Mouse (Mus musculus): Measurements from ENCODE around the gene Acss1.
A peak's percentile ranks its signal among the peaks of the same experiment; 100 is the strongest.

Acss1 gene

DNA sequence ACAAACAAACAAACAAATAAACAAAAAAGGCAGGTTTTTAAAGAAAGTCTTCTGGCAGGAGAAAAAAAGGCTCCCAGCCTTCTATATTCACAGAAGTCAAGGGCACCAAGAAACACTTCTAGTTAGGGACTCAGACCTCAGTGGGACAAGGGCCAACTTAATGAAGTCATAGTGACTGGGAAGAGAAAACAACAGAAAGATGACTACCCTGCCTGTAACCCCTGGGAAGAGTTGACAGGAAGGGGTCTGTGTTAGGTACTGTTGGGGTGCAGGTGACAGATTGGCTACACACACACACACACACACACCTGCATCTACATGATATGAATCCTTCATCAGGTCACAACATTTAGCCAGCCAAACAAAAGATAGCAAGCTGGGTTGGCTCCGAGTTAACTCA is 25.1 kb downstream of the Acss1 start:
- no peak for DNase-seq (ENCODE audit: low read depth, low spot score)

DNA sequence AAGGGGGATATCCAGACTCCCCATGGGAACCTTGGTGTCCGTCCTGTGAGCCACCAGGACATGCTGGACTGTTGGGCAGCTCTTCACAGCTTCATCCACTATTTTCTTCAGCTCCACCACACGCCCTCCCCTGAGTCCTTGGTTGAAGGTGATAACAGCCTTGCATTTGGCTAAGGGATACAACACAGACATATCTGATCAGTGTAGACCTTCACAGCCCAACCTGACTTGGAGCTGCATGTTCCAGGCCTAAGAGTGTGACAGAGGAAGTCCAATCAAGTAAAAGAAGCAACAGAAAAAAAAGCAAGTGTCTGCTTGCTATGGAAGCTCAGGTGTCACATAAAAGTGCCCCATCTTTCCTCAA is 29.9 kb downstream of the Acss1 start:
- DNase-seq (ENCODE audit: low read depth, low spot score), result peak; percentile 27

GRCm38 (mm10) chr2:150637702-150638369 is 30.5 kb downstream of the Acss1 start:
- peak; percentile 80 for DNase-seq (ENCODE audit: low read depth, low spot score)

GRCm38 (mm10) chr2:150635877-150636446 is 32.3 kb downstream of the Acss1 start:
- peak; percentile 47 for DNase-seq (ENCODE audit: low read depth, low spot score)

DNA sequence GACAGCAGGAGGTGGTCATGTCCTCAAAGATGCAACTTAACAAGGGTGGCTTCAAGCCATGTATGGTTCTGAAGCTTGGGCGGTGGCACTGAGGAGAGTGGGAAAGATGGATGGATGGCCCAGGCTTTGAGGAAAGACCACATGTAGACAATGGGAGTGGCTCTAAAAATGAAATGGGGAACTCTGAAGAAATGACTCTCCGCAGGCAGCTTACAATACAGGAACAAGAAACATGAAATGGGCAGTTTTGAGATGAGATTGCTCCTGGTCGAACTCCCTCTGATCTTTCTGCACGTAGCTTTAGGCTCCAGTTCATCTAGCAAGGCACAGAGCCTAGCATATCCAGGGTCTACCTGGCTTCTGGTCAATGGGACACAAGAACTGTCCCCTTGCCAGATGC is 39.0 kb downstream of the Acss1 start:
- no peak for DNase-seq (ENCODE audit: low read depth, low spot score)

- DNase-seq (ENCODE audit: low read depth, low spot score), result no peak
Observed at GRCm38 (mm10) chr2:150627140-150627539, 41.2 kb downstream of the Acss1 start.

- no peak for DNase-seq (ENCODE audit: low read depth, low spot score)
Observed at GRCm38 (mm10) chr2:150624926-150625325, 43.4 kb downstream of the Acss1 start.

DNA sequence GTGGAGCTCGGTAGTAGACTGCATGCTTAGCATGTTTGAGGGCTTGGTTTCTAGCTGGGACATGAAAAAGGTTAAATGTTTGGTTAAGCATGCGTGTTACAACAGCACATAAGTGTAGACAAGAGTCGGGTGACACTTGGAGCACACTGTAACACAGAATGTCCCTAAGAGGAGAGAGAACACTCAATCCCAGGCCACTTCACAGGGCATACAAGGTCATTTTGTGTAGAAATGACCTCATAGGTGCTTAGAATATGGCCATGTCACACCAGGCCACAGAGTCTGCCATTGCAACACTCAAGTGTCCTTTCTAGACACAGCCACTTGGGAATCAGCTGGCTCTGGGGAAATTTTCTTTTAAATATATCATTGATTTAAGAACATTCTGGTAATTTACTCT is 44.3 kb downstream of the Acss1 start:
- no peak for DNase-seq (ENCODE audit: low read depth, low spot score)

DNA sequence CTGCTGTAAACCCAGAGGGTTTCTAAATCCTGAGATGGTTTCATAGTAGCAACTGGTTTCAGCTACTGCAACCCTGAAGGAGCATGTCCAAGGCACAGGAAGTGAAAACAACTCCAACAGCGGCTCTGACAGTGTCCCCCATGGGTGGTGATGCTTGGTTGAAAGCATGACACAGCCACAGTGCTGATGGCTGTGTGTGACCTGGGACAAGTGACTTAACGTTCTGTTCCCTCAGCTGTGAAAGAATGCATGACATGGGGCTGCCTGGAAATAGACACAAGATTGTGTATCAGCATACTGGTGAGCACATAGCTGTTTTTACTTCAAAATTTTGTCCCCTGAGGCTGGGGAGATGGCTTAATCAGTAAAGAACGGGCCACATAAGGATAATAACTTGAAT is 46.6 kb downstream of the Acss1 start:
- no peak for DNase-seq (ENCODE audit: low read depth, low spot score)

DNA sequence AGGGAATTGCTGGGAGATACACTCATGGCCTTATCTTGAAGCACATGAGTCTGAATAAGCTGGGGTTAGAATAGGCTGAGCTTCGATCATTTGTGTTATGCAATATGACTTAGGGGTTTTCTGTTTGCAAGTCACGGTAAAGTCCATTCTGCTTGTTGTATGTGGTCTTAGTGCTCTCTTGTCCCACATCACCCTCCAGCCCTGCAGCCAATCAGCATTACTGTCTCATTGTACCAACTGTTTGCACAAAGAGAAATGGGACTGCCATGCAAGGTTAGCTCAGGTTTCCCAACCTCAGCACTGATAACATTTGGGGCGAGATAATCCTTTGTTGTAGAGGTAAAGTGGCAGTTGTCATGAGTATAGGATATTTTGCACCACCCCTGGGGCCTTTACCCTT is 58.2 kb downstream of the Acss1 start:
- no peak for DNase-seq (ENCODE audit: low read depth, low spot score)

DNA sequence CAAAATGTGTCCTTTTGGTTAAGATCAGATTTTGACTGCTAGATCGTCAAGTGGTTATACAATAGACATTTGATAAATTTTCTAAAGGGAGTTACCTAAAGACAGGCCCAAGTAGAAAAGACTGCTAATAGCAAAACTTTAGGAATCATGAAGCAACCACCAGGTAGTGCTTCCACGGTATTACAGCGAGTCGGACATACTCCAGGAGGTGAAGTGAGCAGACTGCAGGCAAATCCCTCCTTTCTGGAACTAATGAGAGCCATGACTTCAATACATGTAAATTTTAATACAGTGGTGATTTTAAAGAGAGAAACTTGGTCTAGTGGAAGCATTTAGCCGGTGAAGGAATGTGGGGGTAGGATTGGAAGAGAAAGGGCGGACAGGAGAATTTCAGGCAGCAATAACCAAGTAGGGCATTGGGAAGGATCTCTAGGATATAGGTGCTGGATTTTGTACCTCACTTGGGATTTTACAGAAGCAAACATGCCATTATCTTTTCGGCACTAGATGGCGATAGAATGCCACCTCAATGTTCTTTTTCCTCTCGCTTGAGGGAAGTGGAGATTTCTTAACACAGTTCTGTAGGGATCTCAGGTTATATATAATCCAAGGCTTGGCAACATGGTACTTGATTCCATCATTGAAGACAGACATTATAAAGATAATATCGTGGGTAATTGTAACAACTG is 59.3 kb downstream of the Acss1 start:
- peak; percentile 78 for DNase-seq (ENCODE audit: low read depth, low spot score)

- DNase-seq (ENCODE audit: low read depth, low spot score), result peak; percentile 97
Observed at GRCm38 (mm10) chr2:150608087-150608799, 60.1 kb downstream of the Acss1 start, which contains the start of gene Apmap. Gene Apmap (minus strand): TSS chr2:150608567.

DNA sequence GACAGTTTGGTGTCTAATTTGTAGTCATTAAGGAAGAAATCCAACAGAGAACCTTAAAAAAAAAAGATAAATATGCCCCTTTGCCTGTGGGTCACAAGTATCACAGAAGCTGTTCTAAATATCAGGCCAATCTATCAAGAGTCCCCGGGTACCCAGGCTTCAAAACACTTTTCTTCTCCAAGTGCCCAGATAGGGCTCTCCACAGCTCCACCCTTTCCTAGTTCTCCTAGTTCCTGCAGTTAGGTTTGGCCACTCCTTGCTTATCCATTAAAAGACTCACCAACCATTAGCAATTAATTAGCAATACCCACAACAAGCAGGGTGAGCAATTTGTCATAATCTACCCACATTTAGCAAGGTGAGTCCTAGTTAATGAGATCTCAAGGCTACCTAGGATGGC is 61.2 kb downstream of the Acss1 start:
- DNase-seq (ENCODE audit: low read depth, low spot score), result no peak

DNA sequence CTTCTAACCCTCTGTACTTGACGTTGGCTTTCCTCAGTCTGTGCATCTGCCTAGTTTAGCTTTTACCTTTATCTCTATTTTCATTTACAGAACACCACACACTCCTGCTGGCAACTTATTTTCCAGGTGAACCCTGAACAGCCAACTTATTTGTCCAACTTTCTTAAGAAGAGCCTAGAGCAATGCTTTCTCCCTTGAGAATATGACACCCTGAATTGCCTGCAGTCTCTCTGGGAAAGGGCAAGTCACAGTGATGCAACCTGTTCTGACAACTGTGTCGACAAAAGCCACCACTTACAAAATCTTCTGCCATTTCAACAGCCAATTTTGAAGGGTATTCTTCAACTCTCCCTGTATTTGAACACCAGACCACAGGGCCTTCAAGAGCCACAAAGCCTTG is 63.5 kb downstream of the Acss1 start:
- no peak for DNase-seq (ENCODE audit: low read depth, low spot score)

GRCm38 (mm10) chr2:150602166-150602565 is 66.1 kb downstream of the Acss1 start:
- no peak for DNase-seq (ENCODE audit: low read depth, low spot score)

GRCm38 (mm10) chr2:150600263-150600662 is 68.0 kb downstream of the Acss1 start:
- DNase-seq (ENCODE audit: low read depth, low spot score), result no peak

DNA sequence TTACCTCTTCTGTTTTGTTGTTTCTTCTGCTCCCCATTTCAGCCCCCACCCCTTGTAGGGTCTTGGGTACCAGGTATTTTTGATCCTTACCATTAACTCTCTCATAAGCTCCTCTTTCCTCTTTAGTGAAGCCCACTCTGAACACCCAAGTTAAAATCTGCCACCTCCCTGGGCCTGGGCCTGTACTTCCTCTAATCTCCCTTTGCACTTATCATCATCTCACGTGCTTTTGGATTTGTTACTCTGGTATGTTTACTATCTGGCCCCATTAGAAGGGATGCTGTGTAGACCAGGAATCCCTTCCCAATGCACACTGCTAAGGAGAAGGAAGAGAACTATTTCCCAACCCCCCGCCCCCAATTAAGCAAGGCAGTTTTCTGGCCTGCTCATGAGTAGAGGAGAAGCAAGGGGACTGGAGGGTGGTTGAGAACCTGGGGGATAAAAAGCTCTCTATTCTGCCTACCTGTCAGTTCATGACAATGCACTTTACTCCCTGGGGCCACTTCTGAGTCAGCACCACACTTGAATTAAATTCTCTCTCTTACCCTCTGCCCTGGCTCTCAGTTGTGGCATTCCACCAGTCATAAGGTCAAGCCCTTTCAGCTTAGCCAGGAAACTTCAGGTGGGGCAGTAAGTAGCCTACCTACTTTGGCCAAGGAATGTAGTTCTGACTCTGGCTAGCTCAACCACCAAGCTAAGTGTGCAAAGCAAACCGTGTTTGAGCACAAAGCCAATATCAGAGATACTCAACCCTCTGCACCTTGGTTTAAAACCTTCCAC is 72.7 kb downstream of the Acss1 start:
- DNase-seq (ENCODE audit: low read depth, low spot score), result no peak

- DNase-seq (ENCODE audit: low read depth, low spot score), result peak; percentile 61
Observed at GRCm38 (mm10) chr2:150589076-150589475, 79.2 kb downstream of the Acss1 start.

- no peak for DNase-seq (ENCODE audit: low read depth, low spot score)
Observed at GRCm38 (mm10) chr2:150579628-150580027, 88.7 kb downstream of the Acss1 start.

DNA sequence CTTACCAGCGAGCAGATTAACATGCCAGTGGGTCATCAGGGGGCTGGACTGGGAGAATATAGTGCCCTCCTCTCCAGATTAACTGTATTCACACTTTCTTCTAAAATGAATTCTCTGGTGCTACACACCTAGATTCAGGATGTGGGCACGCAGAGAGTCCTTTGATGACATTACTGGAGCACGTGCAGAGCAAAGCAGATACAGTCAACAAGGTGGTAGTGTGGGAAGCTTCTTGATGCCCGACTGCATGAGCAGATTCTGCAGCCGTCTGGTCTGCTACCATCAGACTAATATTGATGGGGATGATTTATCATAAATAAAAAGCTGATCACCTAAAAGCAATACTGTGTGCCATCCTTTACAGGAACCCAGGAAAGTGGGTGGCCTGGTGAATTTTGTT is 89.7 kb downstream of the Acss1 start:
- no peak for DNase-seq (ENCODE audit: low read depth, low spot score)

DNA sequence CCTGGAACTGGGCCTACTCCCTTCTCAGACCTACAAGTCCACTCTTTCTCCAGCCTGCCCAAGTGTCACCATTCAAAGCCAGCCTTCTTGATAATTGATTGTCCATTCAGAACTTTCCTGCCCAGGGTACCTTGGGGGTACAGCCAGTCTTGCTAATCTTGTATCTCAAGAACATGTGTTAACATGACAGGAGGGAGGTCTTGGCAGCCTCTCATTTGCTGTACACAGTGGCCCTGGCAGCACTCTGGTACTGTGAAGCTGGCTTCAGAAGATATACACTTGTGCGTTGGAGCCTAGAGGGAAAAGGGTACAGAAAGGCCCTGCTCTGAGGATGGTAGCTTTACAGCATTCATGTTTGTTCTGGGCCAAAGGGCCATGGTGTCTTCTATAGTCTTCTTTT is 92.0 kb downstream of the Acss1 start:
- DNase-seq (ENCODE audit: low read depth, low spot score), result no peak

GRCm38 (mm10) chr2:150572463-150572862 is 95.8 kb downstream of the Acss1 start:
- no peak for DNase-seq (ENCODE audit: low read depth, low spot score)
